Mouse (Mus musculus): ENCODE results near the gene Slc25a40. TPM values are rescaled to one million over a fixed set of nuclear protein-coding genes. Genes with fewer than 3 reads are reported as not detected.

Slc25a40 gene
- polyA plus RNA-seq (2012; fragmentation: generic; extraction: Trizol) = 1 to 10 TPM in 1 of 2 experiments, under 1 TPM in 1; 0.27 to 2.8 TPM

GRCm38 (mm10) chr5:8422157-8422931 lies at the start of gene Slc25a40, which contains the start of gene Dbf4:
Gene Slc25a40, plus strand, starts transcription at chr5:8422850.
Gene Dbf4, minus strand, starts transcription at chr5:8422716.

Other genes starting within 250 kb of the Slc25a40 start
- gene Adam22, start 54.7 kb upstream of the Slc25a40 start, polyA plus RNA-seq (2012; fragmentation: generic; extraction: Trizol) = under 1 TPM; 0.01 to 0.02 TPM
- 10 to 100 TPM in 1 of 2 experiments, 1 to 10 TPM in 1; 2.5 to 10.1 TPM for gene Dbf4, start 134 bp upstream of the Slc25a40 start, polyA plus RNA-seq (2012; fragmentation: generic; extraction: Trizol)
- gene Rundc3b, start 200.1 kb downstream of the Slc25a40 start, polyA plus RNA-seq (2012; fragmentation: generic; extraction: Trizol) = under 1 TPM; 0.13 to 0.46 TPM
- under 1 TPM; 0.01 to 0.06 TPM for gene Abcb1a, start 237.2 kb downstream of the Slc25a40 start, polyA plus RNA-seq (2012; fragmentation: generic; extraction: Trizol)